Mouse (Mus musculus) lung, adult 2 months (tissue): ENCODE measurements around the gene Mta3. TPM values are rescaled to one million over a fixed set of nuclear protein-coding genes. Genes with fewer than 3 reads are reported as not detected.

Experiments
- DNase-seq: peaks from one replicate; pipeline ENCODE4 v3.0.0; 2022
- H3K4me1 ChIP-seq: fragments of 200-500 bp; 2 replicates; pipeline ENCODE4 v1.6.1; 2011; ENCODE audit warnings: low read length; ENCODE audit not compliant: control insufficient read depth, insufficient read depth
- H3K4me3 ChIP-seq: fragments of 200-500 bp; replicated peaks from 2 replicates; pipeline ENCODE3; 2011; ENCODE audit warnings: low read depth, mild to moderate bottlenecking, control low read depth, low read length; ENCODE audit errors: extremely low read depth
- CTCF ChIP-seq: fragments of 200-500 bp; IDR thresholded peaks from 2 replicates; pipeline ENCODE4 v1.5.1; 2011; ENCODE audit warnings: mild to moderate bottlenecking, low read length, control low read depth; ENCODE audit not compliant: insufficient read depth
- POLR2A ChIP-seq: fragments of 200-500 bp; IDR thresholded peaks from 2 replicates; pipeline ENCODE4 v1.6.1; 2011; ENCODE audit warnings: low read depth, mild to moderate bottlenecking, control low read depth, low read length, borderline replicate concordance; ENCODE audit errors: extremely low read depth
- WGBS: fragments of 180-500 bp; shearing (Covaris S2); methylation state at CpG from one replicate; pipeline ENCODE4 v1.1.7; 2018; 5-methylcytosine and 5-hydroxymethylcytosine counted together
- polyA plus RNA-seq: library from polyadenylated mRNA; depleted of rRNA; stranded (reverse); fragments of >200 nt; gene quantifications from 2 replicates; pipeline ENCODE4 v1.2.3, GENCODE M21; 2012

Mta3 gene
- polyA plus RNA-seq, 1 experiment = 34.9 TPM

- TF ChIP-seq CTCF (no peak), POLR2A (no peak)
- 0 out of 2 replicates have a peak, but pooled peaks cover 2% of the 10 kb centered on the region for H3K4me1 ChIP-seq
- 89% methylated on average over 7 of the region's 7 CpGs for whole genome bisulfite sequencing
- no peak for DNase-seq
- H3K4me3 ChIP-seq = no peak overlapping the region
Observed at GRCm38 (mm10) chr17:83770931-83771330, 65.0 kb downstream of the Mta3 start.

- H3K4me1 ChIP-seq = 0 out of 2 replicates have a peak, but pooled peaks cover 2% of the 10 kb centered on the region
- 84% methylated on average over 9 of the region's 9 CpGs for whole genome bisulfite sequencing
- DNase-seq = no peak
- no peak overlapping the region for H3K4me3 ChIP-seq
- TF ChIP-seq CTCF = no peak
- TF ChIP-seq POLR2A = no peak
Observed at GRCm38 (mm10) chr17:83772110-83772509, 66.1 kb downstream of the Mta3 start.

GRCm38 (mm10) chr17:83772711-83773110, 66.7 kb downstream of the Mta3 start:
- TF ChIP-seq CTCF (no peak), POLR2A (no peak)
- Histone ChIP-seq H3K4me1 (0 out of 2 replicates have a peak, but pooled peaks cover 2% of the 10 kb centered on the region), H3K4me3 (no peak overlapping the region)
- DNase-seq = no peak
- WGBS = 76% methylated on average over 8 of the region's 8 CpGs

GRCm38 (mm10) chr17:83776965-83777364, 71.0 kb downstream of the Mta3 start:
- DNase-seq = no peak
- Histone ChIP-seq H3K4me1 (0 out of 2 replicates have a peak, but pooled peaks cover 2% of the 10 kb centered on the region), H3K4me3 (no peak overlapping the region)
- 93% methylated on average over 7 of the region's 7 CpGs for WGBS
- TF ChIP-seq CTCF (no peak), POLR2A (no peak)

GRCm38 (mm10) chr17:83777462-83778051, 71.6 kb downstream of the Mta3 start:
- WGBS = 75% methylated on average over 9 of the region's 9 CpGs
- no peak for DNase-seq
- Histone ChIP-seq H3K4me1 (0 out of 2 replicates have a peak, but pooled peaks cover 2% of the 10 kb centered on the region), H3K4me3 (no peak overlapping the region)
- no peak for TF ChIP-seq CTCF
- TF ChIP-seq POLR2A = no peak

GRCm38 (mm10) chr17:83780228-83780627, 74.3 kb downstream of the Mta3 start:
- 79% methylated on average over 5 of the region's 5 CpGs for WGBS
- TF ChIP-seq CTCF (no peak), POLR2A (no peak)
- DNase-seq = no peak
- Histone ChIP-seq H3K4me1 (no peaks in the 10 kb centered on the region), H3K4me3 (no peak overlapping the region)

- Histone ChIP-seq H3K4me3 (no peak overlapping the region), H3K4me1 (no peaks in the 10 kb centered on the region)
- TF ChIP-seq POLR2A = no peak
- no peak for TF ChIP-seq CTCF
- DNase-seq = no peak
- 63% methylated on average over 5 of the region's 5 CpGs for WGBS
Observed at GRCm38 (mm10) chr17:83782740-83783139, 76.8 kb downstream of the Mta3 start.

GRCm38 (mm10) chr17:83786418-83786817, 80.5 kb downstream of the Mta3 start:
- Histone ChIP-seq H3K4me1 (no peaks in the 10 kb centered on the region), H3K4me3 (no peak overlapping the region)
- TF ChIP-seq CTCF = no peak
- TF ChIP-seq POLR2A = no peak
- 84% methylated on average over 6 of the region's 6 CpGs for WGBS
- no peak for DNase-seq

GRCm38 (mm10) chr17:83790158-83790557, 84.2 kb downstream of the Mta3 start:
- WGBS = 80% methylated on average over 5 of the region's 5 CpGs

GRCm38 (mm10) chr17:83792388-83792787, 86.4 kb downstream of the Mta3 start:
- Histone ChIP-seq H3K4me3 (no peak overlapping the region), H3K4me1 (no peaks in the 10 kb centered on the region)
- no peak for TF ChIP-seq POLR2A
- no peak for TF ChIP-seq CTCF
- 85% methylated on average over 23 of the region's 23 CpGs for WGBS
- DNase-seq = no peak

More at GRCm38 (mm10) chr17:83790158-83790557, 84.2 kb downstream of the Mta3 start:
- TF ChIP-seq POLR2A = no peak
- no peak for TF ChIP-seq CTCF
- DNase-seq = no peak
- Histone ChIP-seq H3K4me3 (no peak overlapping the region), H3K4me1 (no peaks in the 10 kb centered on the region)
